Mouse (Mus musculus) thymus, postnatal 4 days (tissue): ENCODE results near the gene Nhlrc1.
A peak's percentile ranks its signal among the peaks of the same experiment; 100 is the strongest.

Source experiments
- DNase-seq: peaks from one replicate; pipeline ENCODE4 v3.0.0; 2021

Nhlrc1 gene

DNA sequence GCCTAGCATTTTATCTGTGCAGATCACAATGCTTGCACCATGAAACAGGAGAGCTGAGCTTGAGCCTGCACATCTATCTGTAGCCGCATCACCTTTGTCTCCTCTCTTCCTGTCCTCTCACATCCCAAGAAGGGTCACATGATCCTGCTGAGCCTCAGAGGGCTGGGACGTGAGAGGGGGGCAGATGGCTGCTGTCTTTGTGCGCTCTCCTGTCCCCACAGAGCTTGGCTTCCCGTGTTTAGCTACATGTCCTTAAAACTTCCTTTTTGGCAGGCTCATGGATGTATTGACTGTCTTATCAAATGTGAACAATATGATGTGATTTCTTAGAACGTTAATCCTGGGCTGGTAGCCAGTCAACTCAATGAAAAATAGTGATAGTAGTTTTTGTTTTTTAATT lies 15.2 kb downstream of the Nhlrc1 start:
- DNase-seq, result no peak

DNA sequence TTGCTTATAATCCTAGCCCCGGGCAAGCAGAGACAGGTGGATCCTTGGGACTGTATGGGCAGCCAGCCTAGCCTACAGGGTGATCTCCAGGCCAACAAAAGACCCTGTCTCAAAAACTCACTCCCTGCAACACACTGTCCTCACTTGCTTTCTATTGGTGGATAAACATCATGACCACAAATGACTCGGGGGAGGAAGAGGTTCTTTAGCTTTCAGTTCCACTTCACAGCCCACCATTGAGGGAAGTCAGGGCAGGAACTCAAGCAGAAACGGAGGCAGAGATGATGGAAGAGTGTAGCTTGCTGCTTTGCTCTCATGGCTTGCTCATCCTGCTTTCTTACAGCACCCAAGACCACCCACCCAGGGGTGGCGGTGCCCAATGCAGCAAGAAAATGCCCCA lies 17.3 kb downstream of the Nhlrc1 start:
- no peak for DNase-seq

GRCm38 (mm10) chr13:46993274-46993551 lies 21.4 kb downstream of the Nhlrc1 start:
- no peak for DNase-seq

- DNase-seq, result no peak
Observed at GRCm38 (mm10) chr13:46992516-46993273, 22.0 kb downstream of the Nhlrc1 start.

GRCm38 (mm10) chr13:46990376-46991011 lies 24.2 kb downstream of the Nhlrc1 start:
- no peak for DNase-seq

DNA sequence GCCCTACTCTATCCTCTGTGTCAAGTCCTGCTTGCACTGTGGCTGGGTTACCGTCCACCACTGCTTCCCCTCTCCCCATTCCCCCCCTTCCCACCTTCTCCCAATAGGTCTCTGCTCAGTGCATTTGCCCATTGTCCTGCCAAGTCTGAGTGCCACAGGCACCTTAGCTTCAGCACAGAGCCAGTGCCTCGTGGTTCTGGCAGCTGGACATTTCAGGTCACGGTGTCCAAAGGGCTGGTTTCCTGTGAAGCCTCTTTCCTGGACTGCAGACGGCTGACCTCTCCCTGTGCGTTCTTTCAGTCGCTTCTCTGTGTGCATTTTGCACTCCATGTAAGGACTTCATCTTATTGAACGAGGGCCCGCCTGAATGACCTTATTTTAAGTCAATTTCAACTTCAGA lies 26.7 kb downstream of the Nhlrc1 start:
- no peak for DNase-seq

DNA sequence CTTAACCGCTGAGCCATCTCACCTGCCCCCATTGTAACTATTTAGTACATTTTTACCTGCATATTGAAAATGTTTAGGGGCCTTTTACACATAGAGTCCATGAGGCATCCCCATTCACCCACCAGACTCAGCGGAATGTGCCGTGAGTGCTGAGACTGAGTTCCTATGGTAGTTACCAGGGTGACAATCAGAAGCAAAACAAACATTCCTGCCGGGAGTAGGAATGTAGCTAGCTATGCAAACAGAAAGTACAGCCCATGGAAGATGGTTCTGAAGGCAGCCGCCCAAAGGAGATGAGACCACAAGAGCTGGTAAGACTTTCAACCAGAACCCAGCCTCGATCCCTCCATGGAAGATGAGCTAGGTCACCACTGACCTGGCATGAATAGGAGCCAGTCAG lies 28.4 kb downstream of the Nhlrc1 start:
- DNase-seq, result no peak

- DNase-seq, result no peak
Observed at GRCm38 (mm10) chr13:46983878-46984277, 30.8 kb downstream of the Nhlrc1 start.

GRCm38 (mm10) chr13:46979836-46980490 lies 34.7 kb downstream of the Nhlrc1 start:
- DNase-seq, result no peak

- no peak for DNase-seq
Observed at GRCm38 (mm10) chr13:46976532-46976931, 38.1 kb downstream of the Nhlrc1 start.

DNA sequence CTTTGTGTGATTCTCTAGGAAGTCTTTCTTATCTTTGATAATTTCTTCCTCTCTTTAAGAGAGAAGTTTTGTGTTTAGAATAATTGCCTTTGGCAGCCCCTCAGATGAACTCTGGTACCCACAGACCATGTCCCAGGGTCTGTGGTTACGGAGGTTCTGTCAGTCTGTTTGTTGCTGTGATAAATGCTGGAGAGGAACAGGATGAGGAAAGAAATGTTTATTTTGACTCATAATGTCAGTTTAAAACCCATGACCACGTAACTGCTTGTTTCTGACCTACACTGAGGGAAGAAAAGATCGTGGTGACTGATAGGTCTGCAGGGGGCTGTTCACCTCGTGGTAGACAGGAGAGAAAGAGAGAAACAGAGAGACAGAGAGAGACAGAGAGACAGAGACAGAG lies 38.7 kb downstream of the Nhlrc1 start:
- no peak for DNase-seq

DNA sequence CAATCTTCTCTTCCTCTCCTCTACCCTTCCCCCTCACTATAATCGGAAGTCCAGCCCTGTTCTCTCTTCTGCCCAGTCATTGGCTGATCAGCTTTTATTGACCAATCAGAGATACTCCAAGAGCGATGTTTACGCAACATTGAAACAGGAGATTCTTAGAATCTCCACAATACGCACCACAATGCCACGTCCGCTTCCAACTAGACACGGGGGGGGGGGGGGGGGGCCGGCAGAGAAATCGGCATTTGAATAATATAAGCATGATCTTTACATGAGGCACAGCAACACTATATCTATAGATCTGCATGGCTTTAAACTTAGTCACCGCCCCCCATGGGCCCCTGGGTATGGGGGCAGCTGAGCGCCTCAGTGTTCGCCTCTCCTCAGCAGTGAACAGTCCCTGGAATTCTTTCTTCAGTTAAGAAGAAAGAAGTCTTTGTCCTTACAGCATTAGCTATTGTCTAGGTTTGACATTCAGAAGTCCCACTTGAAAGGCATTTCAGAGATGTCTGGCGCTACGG lies 39.6 kb downstream of the Nhlrc1 start:
- DNase-seq, result no peak

- no peak for DNase-seq
Observed at GRCm38 (mm10) chr13:46970286-46970945, 44.2 kb downstream of the Nhlrc1 start.

GRCm38 (mm10) chr13:46968626-46969025 lies 46.0 kb downstream of the Nhlrc1 start:
- peak; percentile 13 for DNase-seq

DNA sequence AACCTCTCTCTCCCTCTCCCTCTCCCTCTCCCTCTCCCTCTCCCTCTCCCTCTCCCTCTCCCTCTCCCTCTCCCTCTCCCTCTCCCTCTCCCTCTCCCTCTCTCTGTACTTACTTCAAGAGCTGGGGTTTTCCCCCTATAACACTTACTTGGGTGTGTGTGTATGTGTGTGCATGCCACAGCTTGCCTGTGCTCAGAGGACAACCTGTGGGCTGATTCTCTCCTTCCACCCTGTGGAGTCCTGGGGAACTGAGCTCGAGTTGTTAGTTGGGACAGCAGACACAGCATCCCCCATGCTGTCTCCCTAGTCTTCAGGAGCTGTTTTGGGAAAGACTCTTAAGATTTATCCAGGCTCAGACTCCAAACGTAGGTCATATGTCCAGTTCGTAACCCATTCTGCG lies 47.3 kb downstream of the Nhlrc1 start:
- DNase-seq, result no peak
